Mouse (Mus musculus): ENCODE data around the gene 4933424G06Rik.

DNA sequence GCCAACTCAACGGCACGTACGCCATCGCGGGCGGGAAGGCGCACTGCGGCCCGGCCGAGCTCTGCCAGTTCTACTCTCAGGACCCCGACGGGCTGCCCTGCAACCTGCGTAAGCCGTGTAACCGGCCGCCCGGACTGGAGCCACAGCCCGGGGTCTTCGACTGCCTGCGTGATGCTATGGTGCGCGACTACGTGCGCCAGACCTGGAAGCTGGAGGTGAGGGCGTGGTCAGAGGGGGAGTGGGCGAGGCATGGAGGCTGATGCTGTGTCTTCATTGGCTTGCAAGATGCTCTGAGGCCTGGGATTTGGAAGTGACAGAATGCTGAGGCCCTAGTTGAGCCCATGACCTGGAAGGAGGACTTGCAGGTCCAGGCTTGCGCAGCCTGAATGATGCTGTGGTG is 61.0 kb downstream of the 4933424G06Rik start:
- TF ChIP-seq EP300 (IDR thresholded peaks at IDR 0.05; ENCODE audit: insufficient read depth, low read depth, low read length) = no peak
- no peak for TF ChIP-seq CTCF (IDR thresholded peaks at IDR 0.05; ENCODE audit: low read depth, low read length)

All from ES-Bruce4 (cell line).